Mouse (Mus musculus) myocyte (in vitro differentiated cells): Measurements from ENCODE around the gene Dennd1b. TPM values are rescaled to one million over a fixed set of nuclear protein-coding genes. Genes with fewer than 3 reads are reported as not detected.

Experiments
- H3K27me3 ChIP-seq: one replicate; pipeline ENCODE4 v1.6.1; 2011; ENCODE audit not compliant: control insufficient read depth, insufficient read depth, insufficient read length
- H3K36me3 ChIP-seq: one replicate; pipeline ENCODE4 v1.6.1; 2011; ENCODE audit not compliant: control insufficient read depth, insufficient read depth
- H3K4me2 ChIP-seq: one replicate; pipeline ENCODE4 v1.6.1; 2011; ENCODE audit warnings: low read depth, control low read depth
- H3K4me3 ChIP-seq: one replicate; pipeline ENCODE4 v1.5.1; 2011; ENCODE audit warnings: mild to moderate bottlenecking, control low read depth, moderate library complexity
- H3K79me2 ChIP-seq: one replicate; pipeline ENCODE4 v1.6.1; 2011; ENCODE audit not compliant: control insufficient read depth, insufficient read depth
- H3ac ChIP-seq: one replicate; pipeline ENCODE4 v1.6.1; 2011; ENCODE audit not compliant: control insufficient read depth, insufficient read length
- CEBPB ChIP-seq: IDR thresholded peaks from 2 replicates; pipeline ENCODE4 v1.6.1; 2011; ENCODE audit warnings: mild to moderate bottlenecking, moderate library complexity; ENCODE audit not compliant: poor library complexity, insufficient read depth, severe bottlenecking
- E2F4 ChIP-seq: IDR thresholded peaks from one replicate; pipeline ENCODE4 v1.6.1; 2011; ENCODE audit warnings: mild to moderate bottlenecking, control low read depth, moderate library complexity; ENCODE audit not compliant: insufficient read depth
- MAX ChIP-seq: IDR thresholded peaks from one replicate; pipeline ENCODE4 v1.6.1; 2011; ENCODE audit warnings: low read depth, mild to moderate bottlenecking, control low read depth
- MYOD1 ChIP-seq, 3 experiments: IDR thresholded peaks; one replicate each; pipeline ENCODE4 v1.6.1; 2011; ENCODE audit warnings: control low read depth in 2 of 3, low read depth in 2 of 3, mild to moderate bottlenecking in 2 of 3, moderate library complexity in 1 of 3; ENCODE audit not compliant: insufficient read length in 2 of 3, control insufficient read depth in 1 of 3
- MYOG ChIP-seq, 3 experiments: IDR thresholded peaks; one replicate each; pipeline ENCODE4 v1.6.1; 2011; ENCODE audit warnings: control low read depth in 2 of 3, low read depth in 2 of 3, mild to moderate bottlenecking in 2 of 3; ENCODE audit not compliant: insufficient read length in 2 of 3, control insufficient read depth in 1 of 3, insufficient read depth in 1 of 3
- POLR2A ChIP-seq: IDR thresholded peaks from one replicate; pipeline ENCODE4 v1.6.1; 2011; ENCODE audit warnings: low read depth, mild to moderate bottlenecking, control low read depth, moderate library complexity; ENCODE audit not compliant: insufficient read length
- POLR2AphosphoS2 ChIP-seq: IDR thresholded peaks from one replicate; pipeline ENCODE4 v1.6.1; 2011; ENCODE audit warnings: low read depth, control low read depth; ENCODE audit not compliant: insufficient read length
- REST ChIP-seq: IDR thresholded peaks from one replicate; pipeline ENCODE4 v1.6.1; 2011; ENCODE audit warnings: mild to moderate bottlenecking, control low read depth, moderate library complexity; ENCODE audit not compliant: insufficient read depth, insufficient read length
- SRF ChIP-seq: IDR thresholded peaks from one replicate; pipeline ENCODE4 v1.6.1; 2011; ENCODE audit warnings: low read depth; ENCODE audit not compliant: control insufficient read depth, insufficient read length
- TCF12 ChIP-seq: IDR thresholded peaks from one replicate; pipeline ENCODE4 v1.6.1; 2011; ENCODE audit warnings: mild to moderate bottlenecking, control low read depth; ENCODE audit not compliant: poor library complexity, insufficient read depth, severe bottlenecking
- TCF3 ChIP-seq: IDR thresholded peaks from one replicate; pipeline ENCODE4 v1.6.1; 2011; ENCODE audit warnings: low read depth, control low read depth; ENCODE audit not compliant: insufficient read length
- USF1 ChIP-seq: IDR thresholded peaks from one replicate; pipeline ENCODE4 v1.6.1; 2011; ENCODE audit warnings: low read depth, mild to moderate bottlenecking, control low read depth, moderate library complexity
- polyA plus RNA-seq: library from polyadenylated mRNA; unstranded; fragments of >200 nt; fragmentation: generic; extraction: Trizol; gene quantifications from one replicate; pipeline ENCODE4 v1.2.1, GENCODE M21; 2012; ENCODE audit warnings: missing spikeins

The Dennd1b gene
- polyA plus RNA-seq, 1 experiment = 1.3 TPM

GRCm38 (mm10) chr1:139108251-139108650 lies 145.0 kb downstream of the Dennd1b start:
- Histone ChIP-seq H3K27me3 (no peaks in the 10 kb centered on the region), H3K4me3 (no peak overlapping the region), H3K36me3 (peaks cover 16% of the 10 kb centered on the region), H3K79me2 (no peaks in the 10 kb centered on the region), H3K4me2 (no peak overlapping the region), H3ac (no peak overlapping the region)
- TF ChIP-seq REST (no peak), MYOD1 (IDR thresholded peaks at IDR 0.05; ENCODE audit: control insufficient read depth in 1 of 3, insufficient read length in 2 of 3, low read depth in 2 of 3) (no peak), TCF12 (no peak), SRF (no peak), MAX (no peak), CEBPB (no peak), MYOG (IDR thresholded peaks at IDR 0.05; ENCODE audit: control insufficient read depth in 1 of 3, insufficient read depth in 1 of 3, insufficient read length in 2 of 3, low read depth in 2 of 3) (no peak), TCF3 (no peak), E2F4 (no peak), POLR2AphosphoS2 (no peak), POLR2A (no peak), USF1 (no peak)

DNA sequence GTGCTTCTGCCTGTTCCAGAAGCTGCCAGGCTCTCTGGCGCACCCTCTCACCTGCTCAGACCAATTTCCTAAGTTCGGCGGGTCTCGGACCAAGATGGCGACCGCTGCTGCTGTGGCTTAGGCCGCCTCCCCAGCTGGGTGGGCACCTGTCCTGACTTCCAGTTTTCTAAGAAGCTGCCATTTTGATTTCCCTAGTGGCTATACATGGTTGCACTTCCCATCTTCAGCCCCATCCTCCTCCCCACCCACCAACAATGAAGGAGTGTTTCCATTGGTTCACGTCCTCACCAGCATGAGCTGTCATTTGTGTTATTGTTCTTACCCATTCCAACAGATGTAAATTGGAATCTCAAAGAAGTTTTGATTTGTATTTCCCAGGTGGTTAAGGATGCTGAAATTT lies 159.4 kb downstream of the Dennd1b start:
- no peak overlapping the region for H3K4me2 ChIP-seq

DNA sequence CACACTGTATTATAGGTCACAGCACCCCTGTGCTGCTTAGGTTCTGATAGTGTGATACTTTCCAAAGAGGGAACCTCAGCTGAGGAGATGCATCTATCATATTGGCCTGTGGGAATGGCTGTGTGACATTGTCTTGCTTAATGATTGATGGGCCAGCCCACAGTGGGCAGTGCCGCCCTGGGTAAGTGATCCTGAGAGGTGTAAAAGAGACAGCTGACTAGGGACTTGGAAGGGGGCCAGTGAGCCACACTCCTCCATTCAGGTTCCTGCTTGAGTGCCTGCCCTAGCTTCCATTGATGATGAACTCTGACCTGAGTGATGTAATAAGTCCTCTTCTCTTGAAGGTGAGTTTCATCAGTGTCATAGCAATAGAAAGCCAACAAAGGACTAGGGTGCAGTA lies 176.4 kb downstream of the Dennd1b start:
- Histone ChIP-seq H3ac (no peak overlapping the region), H3K79me2 (no peaks in the 10 kb centered on the region), H3K27me3 (no peaks in the 10 kb centered on the region), H3K4me3 (no peak overlapping the region), H3K36me3 (peaks cover 12% of the 10 kb centered on the region), H3K4me2 (no peak overlapping the region)
- TF ChIP-seq MAX = no peak
- TF ChIP-seq TCF3 = no peak
- TF ChIP-seq TCF12 = no peak
- TF ChIP-seq POLR2A = no peak
- TF ChIP-seq POLR2AphosphoS2 = no peak
- no peak for TF ChIP-seq REST
- TF ChIP-seq USF1 = no peak
- TF ChIP-seq E2F4 = no peak

More for the DNA sequence above, 159.4 kb downstream of the Dennd1b start:
- Histone ChIP-seq H3K79me2 (no peaks in the 10 kb centered on the region), H3K36me3 (no peaks in the 10 kb centered on the region), H3K27me3 (no peaks in the 10 kb centered on the region), H3K4me3 (no peak overlapping the region), H3ac (no peak overlapping the region)
- TF ChIP-seq USF1 = no peak
- TF ChIP-seq MYOD1 (IDR thresholded peaks at IDR 0.05; ENCODE audit: control insufficient read depth in 1 of 3, insufficient read length in 2 of 3, low read depth in 2 of 3) = no peak
- TF ChIP-seq MYOG (IDR thresholded peaks at IDR 0.05; ENCODE audit: control insufficient read depth in 1 of 3, insufficient read depth in 1 of 3, insufficient read length in 2 of 3, low read depth in 2 of 3) = no peak
- TF ChIP-seq CEBPB = no peak
- no peak for TF ChIP-seq TCF3
- TF ChIP-seq REST = no peak
- TF ChIP-seq POLR2AphosphoS2 = no peak
- TF ChIP-seq SRF = no peak
- TF ChIP-seq E2F4 = no peak
- no peak for TF ChIP-seq TCF12
- TF ChIP-seq POLR2A = no peak
- TF ChIP-seq MAX = no peak

GRCm38 (mm10) chr1:139145516-139145915 lies 182.3 kb downstream of the Dennd1b start:
- Histone ChIP-seq H3K4me2 (no peak overlapping the region), H3K36me3 (peaks cover 12% of the 10 kb centered on the region), H3K79me2 (no peaks in the 10 kb centered on the region), H3K4me3 (no peak overlapping the region), H3ac (no peak overlapping the region), H3K27me3 (no peaks in the 10 kb centered on the region)
- TF ChIP-seq POLR2A = no peak
- TF ChIP-seq CEBPB = no peak
- no peak for TF ChIP-seq MAX
- TF ChIP-seq POLR2AphosphoS2 = no peak
- TF ChIP-seq MYOD1 (IDR thresholded peaks at IDR 0.05; ENCODE audit: control insufficient read depth in 1 of 3, insufficient read length in 2 of 3, low read depth in 2 of 3) = no peak
- no peak for TF ChIP-seq TCF3

DNA sequence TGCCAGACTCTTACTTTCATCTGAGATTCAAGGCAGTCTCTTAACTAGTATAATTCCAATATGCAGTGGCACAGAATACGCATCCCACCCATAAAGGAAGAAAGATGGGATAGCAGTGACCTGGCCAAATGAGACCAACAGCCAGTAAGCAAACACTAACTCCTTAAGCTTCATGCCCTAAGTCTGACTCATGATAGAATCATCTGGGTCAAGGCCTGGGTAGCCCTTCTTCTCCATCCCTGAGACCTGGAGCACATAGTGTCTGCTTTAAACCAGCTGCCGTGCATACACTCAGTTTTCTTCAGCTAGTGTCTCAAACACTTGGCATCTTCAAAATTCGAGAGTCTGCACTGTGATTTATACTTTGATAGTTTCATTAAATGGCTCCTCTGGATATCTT lies 183.1 kb downstream of the Dennd1b start:
- Histone ChIP-seq H3K36me3 (peaks cover 12% of the 10 kb centered on the region), H3K4me3 (no peak overlapping the region), H3K27me3 (no peaks in the 10 kb centered on the region), H3K79me2 (no peaks in the 10 kb centered on the region), H3K4me2 (no peak overlapping the region), H3ac (no peak overlapping the region)
- no peak for TF ChIP-seq MYOG (IDR thresholded peaks at IDR 0.05; ENCODE audit: control insufficient read depth in 1 of 3, insufficient read depth in 1 of 3, insufficient read length in 2 of 3, low read depth in 2 of 3)
- TF ChIP-seq SRF = no peak
- no peak for TF ChIP-seq USF1
- no peak for TF ChIP-seq POLR2AphosphoS2
- TF ChIP-seq E2F4 = no peak
- TF ChIP-seq MAX = no peak
- TF ChIP-seq CEBPB = no peak
- no peak for TF ChIP-seq POLR2A
- no peak for TF ChIP-seq MYOD1 (IDR thresholded peaks at IDR 0.05; ENCODE audit: control insufficient read depth in 1 of 3, insufficient read length in 2 of 3, low read depth in 2 of 3)
- no peak for TF ChIP-seq TCF3
- no peak for TF ChIP-seq TCF12
- TF ChIP-seq REST = no peak
